Mouse (Mus musculus): Measurements from ENCODE around the gene Wnt3. TPM values are rescaled to one million over a fixed set of nuclear protein-coding genes. Genes with fewer than 3 reads are reported as not detected.

The Wnt3 gene
- total RNA-seq, 4 experiments from 2014 or later, result 1.3 to 2.6 (median 1.9) TPM

DNA sequence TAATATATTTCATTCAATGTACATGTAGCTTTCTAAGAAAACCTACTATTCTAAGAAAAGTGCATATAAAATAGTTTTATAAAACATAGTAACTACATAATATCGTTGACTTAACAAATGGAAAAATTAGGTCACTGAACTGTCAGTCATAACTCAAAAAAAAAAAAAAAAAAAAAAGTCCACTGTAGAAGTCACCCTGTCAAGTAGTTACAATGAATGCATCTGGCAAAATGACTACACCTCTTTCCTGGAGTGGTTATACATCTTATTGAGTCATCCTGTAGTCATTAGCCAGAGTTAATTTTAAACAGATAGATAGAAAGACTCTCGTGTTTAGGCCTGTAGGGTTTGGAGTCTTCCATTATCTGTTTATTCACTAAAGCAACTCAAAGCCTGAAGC is 65.0 kb downstream of the Wnt3 start:
- no peak for DNase-seq (ENCODE audit: low spot score in 2 of 2)

DNA sequence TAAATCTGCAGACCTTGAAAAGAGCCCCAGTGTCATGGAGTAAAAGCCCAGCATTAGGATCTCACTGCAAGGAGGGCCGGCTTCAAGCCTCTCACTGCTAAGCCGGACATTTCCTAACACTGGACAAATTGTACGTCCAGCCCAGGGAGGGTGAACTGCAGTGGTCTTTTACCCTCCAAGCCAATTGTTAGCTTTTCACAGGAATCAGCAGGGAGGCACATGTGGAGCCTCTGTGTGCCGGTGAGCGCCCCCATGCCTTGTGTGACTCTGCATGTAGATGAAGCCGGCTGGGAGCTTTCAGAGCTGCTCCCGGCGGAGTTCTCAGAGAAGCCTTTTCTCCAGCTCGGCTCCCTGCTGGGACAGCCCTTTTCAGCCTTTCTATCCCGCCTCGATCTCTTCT is 66.9 kb downstream of the Wnt3 start:
- no peak for DNase-seq (ENCODE audit: low spot score in 2 of 2)

- DNase-seq (ENCODE audit: low spot score in 2 of 2), result no peak
Observed at GRCm38 (mm10) chr11:103848287-103848686, 74.3 kb downstream of the Wnt3 start.

DNA sequence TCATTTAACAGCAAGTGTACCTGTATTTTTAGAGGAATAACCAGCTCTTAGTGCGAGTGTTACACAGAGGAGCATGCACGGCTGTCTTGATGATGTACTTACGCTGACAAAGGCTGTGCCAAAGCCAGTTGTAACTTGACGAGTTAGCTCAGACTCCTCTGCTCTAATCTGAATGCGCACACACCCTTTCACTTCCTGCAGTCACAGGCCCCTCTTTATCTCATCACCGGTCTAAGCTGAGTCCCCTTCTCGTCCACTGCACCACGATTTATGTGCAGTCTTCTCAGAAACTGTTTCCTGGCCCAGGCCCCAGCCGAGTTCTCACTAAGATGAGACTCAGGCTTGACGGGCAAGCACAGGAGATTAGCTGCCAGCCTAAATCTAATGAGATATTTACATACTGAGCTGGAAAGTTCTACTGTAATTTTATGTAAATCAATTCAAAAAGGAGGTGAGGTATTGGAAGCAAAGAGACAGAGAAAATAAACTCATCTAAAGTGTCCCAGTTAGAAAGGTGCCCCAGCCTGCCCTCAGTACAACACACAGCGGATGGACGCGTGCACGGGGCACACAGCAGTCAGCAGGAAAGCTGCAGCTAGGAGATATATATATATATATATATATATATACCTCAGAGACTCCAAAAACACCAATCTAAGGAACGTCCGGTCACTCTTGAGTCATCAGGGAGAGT is 78.8 kb downstream of the Wnt3 start:
- DNase-seq (ENCODE audit: low spot score in 2 of 2), result no peak

DNA sequence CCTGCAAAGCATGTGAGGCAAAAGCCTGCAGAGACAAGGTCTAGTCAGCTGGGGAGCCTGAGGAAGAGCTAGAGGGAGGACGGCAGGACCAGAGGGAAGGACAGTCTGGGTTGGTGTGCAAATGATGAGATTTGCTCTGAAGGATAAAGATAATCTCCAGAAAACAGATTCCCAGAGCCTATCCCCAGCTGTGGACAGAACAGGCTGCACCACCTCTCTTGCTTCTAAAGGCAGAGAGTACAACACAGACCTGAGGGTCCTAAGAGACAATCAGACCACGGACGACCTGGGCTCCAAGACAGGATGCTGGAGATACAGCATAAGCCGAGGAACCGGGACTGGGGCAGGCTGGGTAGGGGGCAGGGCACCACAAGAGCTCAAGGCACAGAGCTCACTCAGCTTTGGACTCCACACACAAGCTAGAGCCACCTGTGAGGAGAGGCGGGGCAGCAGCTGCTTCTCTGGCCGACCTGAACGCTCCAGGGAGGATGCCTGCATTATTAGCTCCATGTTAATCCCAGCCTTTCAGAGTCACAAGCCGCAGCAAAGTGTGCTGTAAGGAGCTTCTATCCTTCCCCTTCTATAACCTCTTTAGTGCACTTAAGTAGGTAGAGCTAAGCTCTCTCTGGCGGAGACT is 79.5 kb downstream of the Wnt3 start:
- no peak for DNase-seq (ENCODE audit: low spot score in 2 of 2)

DNA sequence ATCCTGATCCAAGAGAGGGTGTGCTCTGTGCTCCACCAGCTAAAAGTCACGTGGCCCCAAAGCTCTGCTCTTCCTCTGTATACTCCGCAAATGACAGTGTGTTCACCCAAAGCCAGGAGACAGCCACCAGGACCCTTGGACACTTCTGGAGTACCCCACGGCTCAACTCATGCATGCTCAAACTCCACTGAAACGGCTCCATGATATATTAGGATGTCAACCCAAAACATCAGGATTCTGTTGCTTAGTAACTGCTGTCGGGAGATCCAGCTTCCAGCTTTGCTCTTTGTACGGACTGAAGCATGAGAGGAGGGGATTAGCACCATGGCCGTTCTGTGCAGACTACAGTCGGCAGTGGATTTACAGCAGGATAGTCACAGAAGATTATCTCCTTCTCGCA is 80.3 kb downstream of the Wnt3 start:
- DNase-seq (ENCODE audit: low spot score in 2 of 2), result no peak

DNA sequence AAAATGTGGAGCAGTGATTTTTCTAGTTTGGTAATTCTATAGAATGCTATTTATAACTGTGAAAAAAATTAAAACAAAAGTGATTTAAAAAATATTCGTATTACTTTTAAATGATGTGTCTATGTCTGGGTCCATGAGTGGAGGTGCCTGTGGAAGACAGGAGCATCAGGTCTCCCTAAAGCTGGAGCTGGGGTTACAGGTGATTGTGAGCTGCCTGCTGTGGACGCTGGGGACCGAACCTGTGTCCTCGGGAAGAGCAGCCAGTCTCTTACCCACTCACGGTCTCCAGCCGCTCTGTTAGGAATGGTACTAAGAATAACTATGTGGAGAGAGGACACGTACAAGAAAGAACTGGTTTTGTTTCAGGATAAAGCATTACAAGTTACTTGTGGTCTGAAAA is 82.7 kb downstream of the Wnt3 start:
- no peak for DNase-seq (ENCODE audit: low spot score in 2 of 2)

- DNase-seq (ENCODE audit: low spot score in 2 of 2), result no peak
Observed at GRCm38 (mm10) chr11:103858760-103859159, 84.8 kb downstream of the Wnt3 start.

GRCm38 (mm10) chr11:103859933-103860610 is 86.1 kb downstream of the Wnt3 start:
- no peak for DNase-seq (ENCODE audit: low spot score in 2 of 2)

GRCm38 (mm10) chr11:103862951-103863350 is 89.0 kb downstream of the Wnt3 start:
- no peak for DNase-seq (ENCODE audit: low spot score in 2 of 2)

GRCm38 (mm10) chr11:103864486-103864885 is 90.5 kb downstream of the Wnt3 start:
- DNase-seq (ENCODE audit: low spot score in 2 of 2), result no peak

DNA sequence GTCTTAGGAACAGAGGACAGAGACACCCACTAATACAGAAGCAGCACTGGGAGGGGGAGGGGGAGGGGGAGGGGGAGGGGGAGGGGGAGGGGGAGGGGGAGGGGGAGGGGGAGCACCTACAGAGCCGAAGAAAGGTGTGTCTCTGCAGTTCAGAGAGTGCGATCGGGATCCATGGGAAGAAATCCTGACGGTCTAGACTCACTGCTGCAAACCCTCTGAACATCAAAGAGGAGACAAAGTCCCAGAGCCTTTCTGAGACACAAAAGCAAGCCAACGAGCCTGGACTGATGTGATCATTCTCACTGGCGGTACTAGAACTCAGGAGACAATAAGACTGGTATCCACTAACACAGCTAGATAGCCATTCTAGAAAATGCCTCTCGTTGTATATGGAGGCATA is 91.4 kb downstream of the Wnt3 start:
- no peak for DNase-seq (ENCODE audit: low spot score in 2 of 2)

Other genes starting within 250 kb of the Wnt3 start
- under 1 TPM in 3 of 4 experiments, not detected in 1; 0.07 to 0.08 (median 0.07) TPM for gene Gm884, start 153.0 kb upstream of the Wnt3 start, total RNA-seq (2022)
- under 1 TPM in 1 of 4 experiments, not detected in 3; 0.51 TPM for gene Lyzl6, start 135.3 kb upstream of the Wnt3 start, total RNA-seq (2022)
- gene Rprml, start 124.6 kb upstream of the Wnt3 start, total RNA-seq (2022), result 10 to 100 TPM; 61.0 to 79.5 (median 69.2) TPM
- 10 to 100 TPM; 65.0 to 72.7 (median 68.9) TPM for gene Gosr2, start 76.3 kb upstream of the Wnt3 start, total RNA-seq (2022)
- gene Wnt9b, start 24.3 kb upstream of the Wnt3 start, total RNA-seq (2022), result under 1 TPM; 0.14 to 0.39 (median 0.22) TPM
- 100 to 1,000 TPM; 917 to 958 (median 948) TPM for gene Nsf, start 179.9 kb downstream of the Wnt3 start, total RNA-seq (2022)
- 10 to 100 TPM; 49.7 to 55.3 (median 54.3) TPM for gene Arf2, start 192.6 kb downstream of the Wnt3 start, total RNA-seq (2022)

Measured in left cerebral cortex, adult 8-10 months (tissue).